Mouse (Mus musculus) hematopoietic stem cell, adult 5-6 weeks (primary cell): Measurements from ENCODE around the gene Klk1. TPM values are rescaled to one million over a fixed set of nuclear protein-coding genes. Genes with fewer than 3 reads are reported as not detected.

Experiments
- ATAC-seq, 2 experiments: fragments of 125-278 bp in 1 of 2; replicated peaks in 1 of 2; 2 replicates each; pipeline ENCODE4 v1.8.0; 2016 to 2017; ENCODE audit warnings: inconsistent platforms in 2 of 2, mild to moderate bottlenecking in 2 of 2, moderate number of reproducible peaks in 2 of 2, low read depth in 1 of 2, moderate TSS enrichment in 1 of 2; ENCODE audit not compliant: low FRiP score in 2 of 2, poor library complexity in 2 of 2, severe bottlenecking in 2 of 2, insufficient read depth in 1 of 2, low TSS enrichment in 1 of 2
- total RNA-seq: library from RNA; stranded (forward); fragments of 172-1452, 232-1000 nt; gene quantifications from 2 replicates; pipeline ENCODE4 v1.2.3, GENCODE M21; 2017

The Klk1 gene
- total RNA-seq, 1 experiment from 2014 or later = not detected

GRCm38 (mm10) chr7:44277250-44277622, 52.1 kb downstream of the Klk1 start:
- no peak for ATAC-seq

Other genes starting within 250 kb of the Klk1 start
- gene Klk1b9, start 249.3 kb upstream of the Klk1 start, total RNA-seq = not detected in 2 replicates
- gene Klk1b11, start 229.5 kb upstream of the Klk1 start, total RNA-seq = not detected in 2 replicates
- not detected in 2 replicates for gene Klk1b26, start 213.2 kb upstream of the Klk1 start, total RNA-seq
- not detected in 2 replicates for gene Klk1b27, start 173.1 kb upstream of the Klk1 start, total RNA-seq
- gene Klk1b21, start 123.0 kb upstream of the Klk1 start, total RNA-seq = not detected in 2 replicates
- gene Klk1b22, start 112.7 kb upstream of the Klk1 start, total RNA-seq = not detected in 2 replicates
- not detected in 2 replicates for gene Klk1b16, start 88.6 kb upstream of the Klk1 start, total RNA-seq
- not detected in 2 replicates for gene Klk1b24, start 37.1 kb upstream of the Klk1 start, total RNA-seq
- not detected in 2 replicates for gene Klk1b3, start 27.2 kb upstream of the Klk1 start, total RNA-seq
- gene Klk1b4, start 17.9 kb upstream of the Klk1 start, total RNA-seq = not detected in 2 replicates
- gene Klk1b5, start 9.4 kb upstream of the Klk1 start, total RNA-seq = not detected in 2 replicates
- not detected in 2 replicates for gene Gm36864, start 10.8 kb downstream of the Klk1 start, total RNA-seq
- 0.31 TPM in 1 of 2 replicates, not detected in the other for gene 1700028J19Rik, start 21.3 kb downstream of the Klk1 start, total RNA-seq
- 86.6 and 87.3 TPM in 2 replicates for gene 2410002F23Rik, start 21.4 kb downstream of the Klk1 start, total RNA-seq
- gene Acp4, start 32.0 kb downstream of the Klk1 start, total RNA-seq = 0.74 TPM in 1 of 2 replicates, not detected in the other
- gene Gm15517, start 36.1 kb downstream of the Klk1 start, total RNA-seq = not detected in 2 replicates
- gene Clec11a, start 81.5 kb downstream of the Klk1 start, total RNA-seq = 1.5 and 4.2 TPM in 2 replicates
- not detected in 2 replicates for gene Shank1, start 84.9 kb downstream of the Klk1 start, total RNA-seq
- 0.79 and 1.8 TPM in 2 replicates for gene Syt3, start 158.7 kb downstream of the Klk1 start, total RNA-seq
- 1.9 TPM in 1 of 2 replicates, not detected in the other for gene 1700008O03Rik, start 160.5 kb downstream of the Klk1 start, total RNA-seq
- gene Lrrc4b, start 203.7 kb downstream of the Klk1 start, total RNA-seq = not detected in 2 replicates
- gene Aspdh, start 240.0 kb downstream of the Klk1 start, total RNA-seq = not detected in 2 replicates
- 19.0 and 20.4 TPM in 2 replicates for gene Josd2, start 242.6 kb downstream of the Klk1 start, total RNA-seq